Mouse (Mus musculus) intestine, embryonic 14.5 days (tissue): Measurements from ENCODE around the gene Slc2a3. TPM values are rescaled to one million over a fixed set of nuclear protein-coding genes. Genes with fewer than 3 reads are reported as not detected.

Source experiments
- ATAC-seq: fragments of 200-750 bp; cut with Nextera tagmentation; replicated peaks from 2 replicates; pipeline ENCODE4 v1.8.0; 2017; ENCODE audit warnings: low read depth, moderate number of reproducible peaks, moderate TSS enrichment, moderate library complexity; ENCODE audit not compliant: low FRiP score, low TSS enrichment
- DNase-seq: peaks from one replicate; pipeline ENCODE4 v3.0.0-alpha.2; 2018; ENCODE audit warnings: low spot score
- H3K27ac ChIP-seq: fragments of 300-500 bp; sonication (generic); 2 replicates; pipeline ENCODE4 v1.5.1; 2014; ENCODE audit warnings: low read depth, mild to moderate bottlenecking, control low read depth
- H3K27me3 ChIP-seq: fragments of 300-500 bp; sonication (generic); replicated peaks from 2 replicates; pipeline ENCODE4 v1.6.1; 2014; ENCODE audit warnings: low read length, control low read depth; ENCODE audit not compliant: control insufficient read depth, insufficient read depth
- H3K36me3 ChIP-seq: fragments of 300-500 bp; sonication (generic); 2 replicates; pipeline ENCODE4 v1.6.1; 2014; ENCODE audit warnings: low read length, control low read depth; ENCODE audit not compliant: control insufficient read depth, insufficient read depth
- H3K4me1 ChIP-seq: fragments of 300-500 bp; sonication (generic); replicated peaks from 2 replicates; pipeline ENCODE4 v1.6.1; 2014; ENCODE audit warnings: low read length, control low read depth, mixed read lengths; ENCODE audit not compliant: control insufficient read depth, insufficient read depth
- H3K4me2 ChIP-seq: fragments of 300-500 bp; sonication (generic); 2 replicates; pipeline ENCODE4 v1.6.1; 2014; ENCODE audit warnings: low read length
- H3K4me3 ChIP-seq: fragments of 300-500 bp; sonication (generic); 2 replicates; pipeline ENCODE4 v1.5.1; 2014; ENCODE audit warnings: low read depth, low read length, control low read depth, mixed read lengths
- H3K9ac ChIP-seq: fragments of 300-500 bp; sonication (generic); 2 replicates; pipeline ENCODE4 v1.6.1; 2014; ENCODE audit warnings: mild to moderate bottlenecking, low read length
- H3K9me3 ChIP-seq: fragments of 300-500 bp; sonication (generic); 2 replicates; pipeline ENCODE4 v1.6.1; 2016; ENCODE audit warnings: low read length, control low read depth; ENCODE audit not compliant: control insufficient read depth
- whole genome bisulfite sequencing: fragments of 180-500 bp; shearing (Covaris S2); extraction: QIAGEN DNeasy Blood & Tissue Kit; methylation state at CpG from one replicate; pipeline ENCODE4 v1.1.7; 2014; 5-methylcytosine and 5-hydroxymethylcytosine counted together
- polyA plus RNA-seq: library from polyadenylated mRNA; unstranded; fragments of >200 nt; fragmentation: Nextera tagmentation; extraction: Ambion mirVana; gene quantifications from 2 replicates; pipeline ENCODE4 v1.2.1, GENCODE M21; 2014

Gene Slc2a3
- polyA plus RNA-seq, 1 experiment from 2014 or later, result 17.6 TPM

- ATAC-seq (no peak), DNase-seq (no peak)
- WGBS, result 57% methylated on average over 8 of the region's 8 CpGs
- Histone ChIP-seq H3K27ac (no peak overlapping the region), H3K36me3 (no peaks in the 10 kb centered on the region), H3K9ac (no peak overlapping the region), H3K4me3 (no peak overlapping the region), H3K4me1 (no peaks in the 10 kb centered on the region), H3K9me3 (no peaks in the 10 kb centered on the region), H3K27me3 (no peaks in the 10 kb centered on the region), H3K4me2 (no peak overlapping the region)
These were observed 6.0 kb downstream of the Slc2a3 start for GRCm38 (mm10) chr6:122795254-122795935.

GRCm38 (mm10) chr6:122786275-122786674 is 15.2 kb downstream of the Slc2a3 start:
- no peaks in the 10 kb centered on the region for H3K9me3 ChIP-seq
- no peaks in the 10 kb centered on the region for H3K27me3 ChIP-seq
- no peak for ATAC-seq
- no peak overlapping the region for H3K4me2 ChIP-seq
- peak; percentile 75 for DNase-seq
- H3K4me1 ChIP-seq, result no peaks in the 10 kb centered on the region
- WGBS, result 32% methylated on average over 5 of the region's 5 CpGs
- no peak overlapping the region for H3K4me3 ChIP-seq
- no peak overlapping the region for H3K9ac ChIP-seq
- H3K36me3 ChIP-seq, result no peaks in the 10 kb centered on the region
- H3K27ac ChIP-seq, result no peak overlapping the region

- H3K4me2 ChIP-seq, result no peak overlapping the region
- H3K4me3 ChIP-seq, result no peak overlapping the region
- WGBS, result 98% methylated on average over 3 of the region's 3 CpGs
- no peak for DNase-seq
- no peak overlapping the region for H3K9ac ChIP-seq
- no peaks in the 10 kb centered on the region for H3K9me3 ChIP-seq
- ATAC-seq, result no peak
- H3K4me1 ChIP-seq, result no peaks in the 10 kb centered on the region
- no peak overlapping the region for H3K27ac ChIP-seq
- no peaks in the 10 kb centered on the region for H3K27me3 ChIP-seq
- no peaks in the 10 kb centered on the region for H3K36me3 ChIP-seq
These were observed 16.6 kb downstream of the Slc2a3 start for GRCm38 (mm10) chr6:122784866-122785265.

- Histone ChIP-seq H3K4me2 (no peak overlapping the region), H3K4me3 (no peak overlapping the region), H3K9me3 (no peaks in the 10 kb centered on the region), H3K4me1 (no peaks in the 10 kb centered on the region), H3K27ac (no peak overlapping the region), H3K27me3 (no peaks in the 10 kb centered on the region), H3K36me3 (no peaks in the 10 kb centered on the region), H3K9ac (no peak overlapping the region)
- 47% methylated on average over 3 of the region's 3 CpGs for WGBS
- DNase-seq, result no peak
- ATAC-seq, result no peak
These were observed 19.3 kb downstream of the Slc2a3 start for GRCm38 (mm10) chr6:122782164-122782563.

GRCm38 (mm10) chr6:122781167-122781566 is 20.3 kb downstream of the Slc2a3 start:
- no peaks in the 10 kb centered on the region for H3K36me3 ChIP-seq
- no peak for ATAC-seq
- no peak overlapping the region for H3K27ac ChIP-seq
- no peak for DNase-seq
- WGBS, result 42% methylated on average over 4 of the region's 4 CpGs
- H3K4me2 ChIP-seq, result no peak overlapping the region
- no peaks in the 10 kb centered on the region for H3K9me3 ChIP-seq
- no peaks in the 10 kb centered on the region for H3K27me3 ChIP-seq
- H3K4me3 ChIP-seq, result no peak overlapping the region
- H3K4me1 ChIP-seq, result no peaks in the 10 kb centered on the region
- no peak overlapping the region for H3K9ac ChIP-seq

GRCm38 (mm10) chr6:122779916-122780315 is 21.5 kb downstream of the Slc2a3 start:
- Histone ChIP-seq H3K27ac (no peak overlapping the region), H3K4me1 (no peaks in the 10 kb centered on the region), H3K36me3 (no peaks in the 10 kb centered on the region), H3K27me3 (no peaks in the 10 kb centered on the region), H3K9ac (no peak overlapping the region), H3K4me2 (no peak overlapping the region), H3K4me3 (no peak overlapping the region), H3K9me3 (no peaks in the 10 kb centered on the region)
- WGBS, result 52% methylated on average over 1 of the region's 1 CpGs
- no peak for ATAC-seq
- no peak for DNase-seq

GRCm38 (mm10) chr6:122776040-122776439 is 25.4 kb downstream of the Slc2a3 start:
- no peak for ATAC-seq
- 76% methylated on average over 7 of the region's 7 CpGs for WGBS
- H3K27ac ChIP-seq, result no peak overlapping the region

GRCm38 (mm10) chr6:122774345-122774744 is 27.1 kb downstream of the Slc2a3 start:
- H3K4me1 ChIP-seq, result no peaks in the 10 kb centered on the region
- no peaks in the 10 kb centered on the region for H3K9me3 ChIP-seq
- H3K4me3 ChIP-seq, result no peak overlapping the region
- H3K9ac ChIP-seq, result no peak overlapping the region
- no peaks in the 10 kb centered on the region for H3K36me3 ChIP-seq
- 93% methylated on average over 1 of the region's 1 CpGs for WGBS
- no peak for ATAC-seq
- H3K27me3 ChIP-seq, result no peaks in the 10 kb centered on the region
- no peak overlapping the region for H3K4me2 ChIP-seq
- no peak for DNase-seq
- H3K27ac ChIP-seq, result no peak overlapping the region

More at GRCm38 (mm10) chr6:122776040-122776439, 25.4 kb downstream of the Slc2a3 start:
- Histone ChIP-seq H3K4me1 (no peaks in the 10 kb centered on the region), H3K9ac (no peak overlapping the region), H3K27me3 (no peaks in the 10 kb centered on the region), H3K36me3 (no peaks in the 10 kb centered on the region), H3K9me3 (no peaks in the 10 kb centered on the region), H3K4me3 (no peak overlapping the region), H3K4me2 (no peak overlapping the region)
- no peak for DNase-seq

GRCm38 (mm10) chr6:122772701-122773100 is 28.7 kb downstream of the Slc2a3 start:
- 37% methylated on average over 6 of the region's 6 CpGs for WGBS
- ATAC-seq (peak; percentile 84), DNase-seq (no peak)
- Histone ChIP-seq H3K36me3 (no peaks in the 10 kb centered on the region), H3K27me3 (no peaks in the 10 kb centered on the region), H3K4me1 (no peaks in the 10 kb centered on the region), H3K9ac (no peak overlapping the region), H3K4me3 (no peak overlapping the region), H3K4me2 (no peak overlapping the region), H3K9me3 (no peaks in the 10 kb centered on the region), H3K27ac (no peak overlapping the region)
